Mouse (Mus musculus): ENCODE results near the gene Ifrd2. TPM values are rescaled to one million over a fixed set of nuclear protein-coding genes. Genes with fewer than 3 reads are reported as not detected.

Ifrd2 gene
- total RNA-seq, 2 experiments from 2014 or later: 37.4 to 40.9 TPM

DNA sequence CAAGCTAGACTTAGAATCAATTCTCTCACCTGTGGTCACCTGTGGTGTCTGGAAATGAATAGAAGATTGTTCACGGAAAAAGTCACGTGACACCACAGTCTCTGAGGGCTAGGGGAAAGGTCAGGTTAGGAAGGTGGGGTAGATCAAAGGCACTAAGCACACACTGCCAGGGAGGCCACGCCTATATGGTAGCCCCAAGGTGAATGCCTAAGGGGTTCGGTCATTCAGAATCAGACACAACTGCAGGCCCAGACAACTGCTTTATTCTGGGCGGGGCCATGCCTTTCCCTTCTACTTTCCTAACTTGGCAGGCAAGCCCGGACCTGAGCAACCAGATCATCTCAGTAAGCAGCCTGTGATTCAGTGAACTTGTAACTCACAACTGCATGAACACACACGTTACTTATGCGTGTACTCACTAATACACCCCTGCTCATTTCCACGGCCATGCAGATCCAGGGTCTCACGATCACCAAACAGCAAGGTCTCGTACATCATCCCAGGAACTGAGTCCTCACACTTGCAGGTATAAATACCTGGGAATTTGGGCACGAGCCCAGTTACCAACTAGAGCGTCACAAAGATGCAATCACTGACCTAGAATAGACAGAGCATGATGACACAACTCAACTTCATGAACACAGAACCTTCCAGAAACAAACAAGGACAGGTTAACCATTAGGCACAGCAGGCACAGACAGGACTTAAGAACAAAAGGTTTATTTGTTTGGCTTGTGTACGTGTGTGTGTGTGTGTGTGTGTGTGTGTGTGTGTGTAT is 11.7 kb upstream of the Ifrd2 start:
- no peak for DNase-seq

- DNase-seq: peak; percentile 95
These were observed 10.9 kb upstream of the Ifrd2 start, which contains the start of gene Hyal1 for GRCm38 (mm10) chr9:107576357-107577107. TSS of gene Hyal1 (plus strand) at chr9:107576927.

DNA sequence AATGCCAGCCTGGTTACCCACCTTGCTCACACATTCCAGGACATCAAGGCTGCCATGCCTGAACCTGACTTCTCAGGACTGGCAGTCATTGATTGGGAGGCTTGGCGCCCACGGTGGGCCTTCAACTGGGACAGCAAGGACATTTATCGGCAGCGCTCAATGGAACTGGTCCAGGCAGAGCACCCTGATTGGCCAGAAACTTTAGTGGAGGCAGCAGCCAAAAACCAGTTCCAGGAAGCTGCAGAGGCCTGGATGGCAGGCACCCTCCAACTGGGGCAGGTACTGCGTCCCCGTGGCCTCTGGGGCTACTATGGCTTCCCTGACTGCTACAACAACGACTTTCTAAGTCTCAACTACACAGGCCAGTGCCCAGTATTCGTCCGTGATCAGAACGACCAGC is 9.6 kb upstream of the Ifrd2 start:
- peak; percentile 43 for DNase-seq

DNA sequence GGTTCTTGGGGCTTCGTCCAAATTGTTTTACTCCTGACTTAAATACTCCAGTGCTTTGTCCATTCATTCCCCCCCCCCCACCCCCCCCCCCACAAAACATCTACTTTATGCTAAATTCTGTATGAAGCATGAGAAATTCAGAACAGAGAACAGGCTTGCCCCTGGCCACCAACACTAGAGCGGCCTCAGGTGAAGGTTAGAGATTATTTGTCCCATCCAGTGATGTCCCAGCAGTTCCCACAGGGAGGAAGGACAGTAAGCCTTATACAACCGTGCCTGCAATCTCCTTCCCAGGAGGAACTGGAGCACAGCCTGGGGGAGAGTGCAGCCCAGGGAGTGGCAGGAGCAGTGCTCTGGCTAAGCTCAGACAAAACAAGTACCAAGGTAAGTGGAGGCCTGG is 8.9 kb upstream of the Ifrd2 start, which contains the start of gene Naa80:
TSS of gene Naa80 (plus strand) at position 301 of the 400 bp plus-strand sequence.
- DNase-seq: no peak

DNA sequence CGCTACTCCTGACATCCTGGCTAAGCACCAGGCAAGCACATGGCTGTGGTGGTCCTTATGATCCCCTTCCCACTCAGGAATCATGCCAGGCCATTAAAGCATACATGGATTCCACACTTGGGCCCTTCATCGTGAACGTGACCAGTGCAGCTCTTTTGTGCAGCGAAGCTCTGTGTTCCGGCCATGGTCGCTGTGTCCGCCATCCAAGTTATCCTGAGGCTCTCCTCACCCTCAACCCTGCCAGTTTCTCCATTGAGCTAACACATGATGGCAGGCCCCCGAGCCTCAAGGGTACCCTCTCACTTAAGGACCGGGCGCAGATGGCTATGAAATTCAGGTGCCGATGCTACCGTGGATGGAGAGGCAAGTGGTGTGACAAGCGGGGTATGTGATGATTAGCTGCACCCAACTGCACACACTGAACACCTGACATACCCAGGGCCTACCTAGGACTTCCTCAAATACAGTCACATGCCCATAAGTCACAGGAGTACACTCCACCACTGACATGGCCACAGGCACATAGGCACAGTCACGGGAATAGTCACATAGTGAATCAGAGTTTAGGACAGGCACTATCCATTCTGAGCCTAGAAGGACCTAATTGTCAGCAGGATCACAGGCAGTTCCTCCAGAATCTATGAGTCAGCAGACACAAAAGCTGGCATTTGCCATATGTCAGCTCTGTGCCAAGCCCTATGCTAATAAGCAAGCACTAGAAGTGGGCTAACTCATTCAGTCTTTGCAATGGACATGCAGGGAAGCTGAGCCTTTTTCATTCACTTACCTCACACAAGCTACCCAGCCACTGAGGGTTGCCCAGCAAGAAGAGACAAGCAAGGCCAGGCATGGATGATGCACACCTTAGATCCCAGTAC is 8.2 kb upstream of the Ifrd2 start:
- no peak for DNase-seq

GRCm38 (mm10) chr9:107580501-107581317 is 6.7 kb upstream of the Ifrd2 start, which contains the start of gene Hyal3:
TSS of gene Hyal3 (plus strand) at chr9:107580818.
- DNase-seq: peak; percentile 92

- no peak for DNase-seq
These were observed 5.9 kb upstream of the Ifrd2 start for GRCm38 (mm10) chr9:107581584-107581983.

DNA sequence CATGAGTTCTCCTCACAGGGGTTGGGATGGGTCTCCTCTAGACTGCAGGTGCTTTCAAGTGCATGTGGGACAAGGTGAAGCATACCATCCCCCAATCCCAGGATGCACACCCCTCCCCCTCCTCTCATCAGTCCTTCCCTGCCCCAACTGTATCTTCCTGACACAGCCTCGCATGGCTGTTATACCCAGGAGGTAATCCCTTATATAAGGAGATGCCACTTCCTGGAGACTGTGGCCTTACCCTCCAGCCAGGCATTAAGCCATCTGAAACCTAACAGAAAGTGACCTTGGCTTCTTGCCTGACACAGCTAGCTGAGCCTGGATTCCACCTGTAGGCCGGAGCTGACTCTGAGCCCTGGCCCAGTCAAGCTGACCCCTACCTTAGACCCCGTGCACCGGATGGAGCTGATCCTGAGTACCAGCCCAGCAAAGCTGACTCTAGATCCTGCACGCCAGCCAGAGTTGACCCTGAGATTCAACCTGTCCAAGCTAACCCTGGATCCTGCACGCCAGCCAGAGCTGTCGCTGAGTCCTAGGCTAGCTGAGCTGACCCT is 4.9 kb upstream of the Ifrd2 start:
- DNase-seq: no peak

DNA sequence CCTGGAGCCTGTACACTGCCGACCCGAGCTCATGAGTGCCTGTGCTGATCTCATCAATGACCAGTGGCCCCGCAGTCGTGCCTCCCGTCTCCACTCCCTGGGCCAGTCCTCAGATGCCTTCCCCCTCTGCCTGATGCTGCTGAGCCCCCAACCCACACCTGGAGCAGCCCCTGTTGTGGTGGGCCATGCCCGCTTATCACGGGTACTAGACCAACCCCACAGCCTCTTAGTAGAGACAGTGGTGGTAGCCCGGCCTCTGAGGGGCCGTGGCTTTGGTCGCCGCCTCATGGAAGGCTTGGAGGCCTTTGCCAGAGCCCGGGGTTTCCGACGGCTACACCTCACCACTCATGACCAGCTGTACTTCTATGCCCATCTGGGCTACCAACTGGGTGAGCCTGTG is 4.3 kb upstream of the Ifrd2 start:
- DNase-seq: no peak

- DNase-seq: no peak
These were observed 938 bp upstream of the Ifrd2 start for GRCm38 (mm10) chr9:107586504-107586903.

DNA sequence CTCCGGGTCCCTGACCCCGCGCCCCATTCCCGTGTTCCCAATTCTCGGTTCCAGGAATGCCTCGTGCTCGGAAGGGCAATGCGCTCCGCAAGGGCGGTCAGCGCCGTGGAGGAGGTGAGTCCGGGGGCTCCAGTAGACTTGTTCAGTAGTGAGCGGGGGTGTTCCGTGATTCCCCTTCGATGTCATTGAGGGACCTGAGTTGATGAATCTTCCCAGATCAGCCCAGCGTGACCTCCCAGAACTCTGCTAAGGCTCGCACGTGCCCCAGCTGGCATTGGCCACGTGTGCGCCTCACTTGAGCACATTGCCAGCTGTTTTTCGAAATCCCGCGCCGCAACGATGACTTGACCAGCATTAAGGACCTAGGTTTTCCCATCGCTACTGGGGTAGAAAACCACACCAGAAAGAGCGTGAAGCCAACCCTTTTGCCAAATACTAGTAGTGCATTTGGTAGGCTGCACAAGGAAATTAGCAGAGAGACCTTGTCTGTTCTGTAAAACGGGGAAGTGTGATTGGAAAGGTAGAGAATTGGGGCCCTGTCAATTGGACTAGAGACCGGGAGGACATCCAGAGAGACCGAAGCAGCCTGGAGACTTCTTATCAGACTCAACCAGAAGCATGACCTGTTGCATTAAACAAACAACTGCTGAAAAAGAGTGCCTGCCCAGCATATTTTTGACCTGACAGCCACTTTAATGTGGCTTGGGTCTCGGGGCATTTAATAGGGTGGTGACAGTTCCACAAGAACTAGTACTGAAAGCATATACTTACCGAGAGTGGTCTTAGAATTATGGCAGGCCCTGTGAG is 594 bp downstream of the Ifrd2 start:
- DNase-seq: peak; percentile 69

- no peak for DNase-seq
These were observed 2.8 kb downstream of the Ifrd2 start for GRCm38 (mm10) chr9:107590058-107590772.

GRCm38 (mm10) chr9:107590773-107591060 is 3.3 kb downstream of the Ifrd2 start:
- DNase-seq: no peak

GRCm38 (mm10) chr9:107593101-107593976 is 5.9 kb downstream of the Ifrd2 start:
- no peak for DNase-seq

GRCm38 (mm10) chr9:107594281-107595062 is 7.0 kb downstream of the Ifrd2 start:
- DNase-seq: no peak

DNA sequence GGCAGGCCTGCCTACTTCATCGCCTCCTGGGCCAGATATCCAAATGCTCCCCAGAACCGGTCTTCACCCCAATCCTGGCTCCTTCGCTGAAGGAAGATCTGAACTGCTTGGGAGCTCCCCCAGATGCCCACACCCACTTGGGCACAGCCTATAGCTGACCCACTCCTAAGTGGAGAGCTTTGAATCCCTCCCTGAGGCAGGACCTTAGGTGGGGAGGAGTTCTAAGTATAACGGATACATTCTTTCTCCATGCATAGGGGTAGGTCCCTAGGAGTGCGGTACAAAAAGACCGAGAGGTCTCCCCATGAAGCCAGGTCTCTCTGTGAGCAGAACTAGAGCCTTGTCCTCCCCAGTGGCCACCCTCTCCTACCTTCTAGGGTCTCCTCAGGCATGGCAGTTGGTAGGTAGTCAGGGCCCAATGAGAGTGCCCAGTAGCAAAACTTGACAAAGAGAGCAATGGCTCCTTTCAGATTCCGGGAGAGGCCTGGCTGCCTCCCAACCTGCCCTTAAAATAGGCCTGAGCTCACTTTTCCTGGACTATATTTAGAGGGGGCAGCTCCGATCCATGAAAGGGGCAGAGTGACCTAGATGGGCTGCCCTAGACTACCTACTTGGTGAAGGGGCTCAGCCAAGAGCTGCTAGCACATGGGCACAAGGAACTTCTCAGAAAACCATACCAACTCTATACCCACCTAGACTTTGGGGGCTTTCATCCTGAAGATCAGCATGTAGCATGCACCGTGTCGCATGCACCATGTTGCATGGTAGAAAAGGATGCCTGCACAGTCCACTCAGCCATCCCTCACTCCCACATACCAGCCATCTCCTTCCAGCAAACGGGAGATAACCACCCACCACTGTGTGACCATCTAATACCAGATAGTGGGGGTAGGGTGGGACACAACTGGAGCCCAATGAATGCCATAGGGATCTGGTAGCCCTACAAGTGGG is 9.5 kb downstream of the Ifrd2 start:
- DNase-seq: no peak

- no peak for DNase-seq
These were observed 10.9 kb downstream of the Ifrd2 start for GRCm38 (mm10) chr9:107598385-107598784.
